Mouse (Mus musculus) heart, adult 2 months (tissue): Measurements from ENCODE around the gene Sys1. TPM values are rescaled to one million over a fixed set of nuclear protein-coding genes. Genes with fewer than 3 reads are reported as not detected.

ENCODE experiments used
- DNase-seq, 2 experiments: peaks; one replicate each; pipeline ENCODE4 v3.0.0; 2021
- H3K27ac ChIP-seq: fragments of 200-600 bp; 2 replicates; pipeline ENCODE4 v1.8.1; 2022
- H3K27me3 ChIP-seq: fragments of 200-500 bp; 2 replicates; pipeline ENCODE4 v1.6.1; 2012; ENCODE audit warnings: mild to moderate bottlenecking, low read length, inconsistent platforms, mixed read lengths; ENCODE audit not compliant: control insufficient read depth, insufficient read depth
- H3K36me3 ChIP-seq: fragments of 200-500 bp; 2 replicates; pipeline ENCODE4 v1.6.1; 2012; ENCODE audit warnings: low read length, inconsistent platforms; ENCODE audit not compliant: control insufficient read depth, insufficient read depth
- H3K4me1 ChIP-seq: fragments of 200-500 bp; 2 replicates; pipeline ENCODE4 v1.6.1; 2011; ENCODE audit warnings: low read length; ENCODE audit not compliant: control insufficient read depth, insufficient read depth
- H3K4me3 ChIP-seq: fragments of 200-600 bp; 2 replicates; pipeline ENCODE4 v1.8.1; 2022
- H3K79me2 ChIP-seq: fragments of 200-500 bp; replicated peaks from 2 replicates; pipeline ENCODE4 v1.6.1; 2012; ENCODE audit warnings: mild to moderate bottlenecking, inconsistent platforms, low read length, moderate library complexity, mixed read lengths; ENCODE audit not compliant: control insufficient read depth, insufficient read depth
- H3K9ac ChIP-seq: fragments of 200-500 bp; 2 replicates; pipeline ENCODE4 v1.6.1; 2012; ENCODE audit warnings: low read depth, mild to moderate bottlenecking, control low read depth, inconsistent platforms, low read length, mixed read lengths
- CTCF ChIP-seq: fragments of 200-600 bp; IDR thresholded peaks from 2 replicates; pipeline ENCODE4 v1.8.1; 2022; ENCODE audit warnings: antibody characterized with exemption, mild to moderate bottlenecking, moderate library complexity
- EP300 ChIP-seq: fragments of 200-500 bp; IDR thresholded peaks from 2 replicates; pipeline ENCODE4 v1.6.1; 2011; ENCODE audit warnings: low read depth, low read length, control low read depth; ENCODE audit not compliant: insufficient read depth
- POLR2A ChIP-seq: fragments of 200-500 bp; IDR thresholded peaks from 2 replicates; pipeline ENCODE4 v1.6.1; 2011; ENCODE audit warnings: mild to moderate bottlenecking, low read depth, low read length, control low read depth; ENCODE audit not compliant: insufficient read depth
- WGBS: fragments of 180-500 bp; shearing (Covaris S2); methylation state at CpG from one replicate; pipeline ENCODE4 v1.1.7; 2018; 5-methylcytosine and 5-hydroxymethylcytosine counted together
- intact Hi-C: fragments of 180-260 bp; cut with DNase I; formaldehyde crosslinking; loops from one replicate; pipeline ENCODE4 v1.15.1; 2025
- polyA plus RNA-seq: library from polyadenylated mRNA; depleted of rRNA; stranded (reverse); fragments of >200 nt; gene quantifications from 2 replicates; pipeline ENCODE4 v1.2.3, GENCODE M21; 2012
- total RNA-seq, 2 experiments: library from RNA; stranded (reverse); gene quantifications; 2 replicates each; pipeline ENCODE4 v1.2.3; 2021

The Sys1 gene
- total and polyA plus RNA-seq, 3 experiments: 21.1 to 55.0 (median 26.4) TPM

GRCm38 (mm10) chr2:164419489-164419888 lies 37.3 kb upstream of the Sys1 start:
- no peaks in the 10 kb centered on the region for H3K79me2 ChIP-seq
- no peak for TF ChIP-seq EP300
- H3K9ac ChIP-seq: no peak overlapping the region
- no peaks in the 10 kb centered on the region for H3K36me3 ChIP-seq
- H3K4me3 ChIP-seq: no peak overlapping the region
- H3K27me3 ChIP-seq: no peaks in the 10 kb centered on the region
- intact Hi-C loops: loop anchor here (5.0 kb wide), 1 partner anchor 308 kb away; no protein-coding TSS in a partner anchor
- WGBS: 26% methylated on average over 3 of the region's 3 CpGs
- no peaks in the 10 kb centered on the region for H3K4me1 ChIP-seq
- no peak overlapping the region for H3K27ac ChIP-seq
- DNase-seq: no peak

DNA sequence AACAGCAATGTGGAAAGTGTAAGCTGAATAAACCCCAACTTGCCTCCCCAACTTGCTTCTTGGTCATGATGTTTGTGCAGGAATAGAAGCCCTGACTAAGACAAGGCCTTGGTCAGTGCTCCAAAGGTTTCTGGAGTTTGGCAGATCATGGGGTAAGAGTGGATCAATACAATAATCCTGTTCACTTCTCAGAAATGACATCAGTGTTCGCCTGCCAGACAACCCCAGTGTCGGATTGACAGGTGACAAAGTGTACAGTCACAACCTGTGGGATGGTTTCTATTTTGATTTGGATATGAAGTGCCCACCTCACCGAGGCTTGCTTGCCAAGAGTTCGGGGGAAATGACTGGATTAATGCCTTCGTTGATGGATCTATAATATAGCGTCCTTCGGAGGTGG lies 35.5 kb upstream of the Sys1 start:
- Histone ChIP-seq H3K4me1 (no peaks in the 10 kb centered on the region), H3K9ac (no peak overlapping the region), H3K27ac (no peak overlapping the region), H3K36me3 (no peaks in the 10 kb centered on the region), H3K79me2 (no peaks in the 10 kb centered on the region), H3K4me3 (no peak overlapping the region), H3K27me3 (no peaks in the 10 kb centered on the region)
- intact Hi-C loops: loop anchor here (2.0 kb wide), 1 partner anchor 75 kb away; the partner anchor contains the start of gene Pigt
- no peak for TF ChIP-seq POLR2A
- no peak for TF ChIP-seq CTCF
- TF ChIP-seq EP300: no peak
- WGBS: 90% methylated on average over 7 of the region's 7 CpGs
- no peak for DNase-seq

- Histone ChIP-seq H3K27me3 (no peaks in the 10 kb centered on the region), H3K4me1 (no peaks in the 10 kb centered on the region), H3K36me3 (no peaks in the 10 kb centered on the region), H3K9ac (no peak overlapping the region), H3K79me2 (no peaks in the 10 kb centered on the region), H3K4me3 (no peak overlapping the region), H3K27ac (no peak overlapping the region)
- DNase-seq: no peak
- TF ChIP-seq EP300 (no peak), POLR2A (no peak), CTCF (no peak)
- intact Hi-C loops: loop anchor here (2.0 kb wide), 1 partner anchor 75 kb away; the partner anchor contains the start of gene Pigt
- 87% methylated on average over 8 of the region's 8 CpGs for WGBS
These were observed 34.8 kb upstream of the Sys1 start for GRCm38 (mm10) chr2:164421979-164422378.

DNA sequence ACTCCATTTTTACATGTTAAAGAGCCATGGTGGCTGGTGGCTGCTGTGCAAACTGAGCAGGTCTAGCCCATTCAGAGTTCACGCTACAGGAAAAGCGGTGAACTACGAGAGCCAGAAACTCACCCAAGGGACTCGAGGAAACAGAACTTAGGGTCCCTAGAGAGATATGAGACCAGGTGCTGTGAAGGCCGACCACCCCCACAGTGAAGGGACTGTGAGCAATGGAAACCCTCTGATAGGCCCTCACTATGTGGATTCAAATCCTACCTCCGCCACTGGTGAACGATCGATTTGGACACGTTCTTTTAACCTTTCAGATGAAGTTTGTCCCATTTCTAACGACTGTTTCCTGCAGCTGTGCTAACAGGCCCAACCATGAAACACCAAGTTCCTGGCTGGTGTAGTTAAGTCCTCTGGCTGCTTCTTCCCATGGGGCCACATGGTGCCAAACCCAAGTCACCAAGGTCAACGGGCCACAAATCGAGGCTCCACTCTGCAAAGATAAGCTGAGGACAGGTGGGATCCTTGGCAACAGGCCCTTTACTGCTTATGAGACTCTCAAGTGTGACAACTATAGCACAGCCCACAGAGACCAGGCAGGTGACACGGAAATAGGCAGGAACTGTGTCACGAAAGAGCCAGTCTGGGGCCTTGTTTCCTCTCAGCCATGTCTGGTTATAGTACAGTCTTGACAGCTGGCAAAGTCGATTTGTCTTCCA lies 33.9 kb upstream of the Sys1 start:
- intact Hi-C loops: no loop called here
- Histone ChIP-seq H3K4me1 (no peaks in the 10 kb centered on the region), H3K9ac (no peak overlapping the region), H3K79me2 (no peaks in the 10 kb centered on the region), H3K36me3 (no peaks in the 10 kb centered on the region), H3K4me3 (no peak overlapping the region), H3K27me3 (no peaks in the 10 kb centered on the region), H3K27ac (no peak overlapping the region)
- WGBS: 73% methylated on average over 15 of the region's 15 CpGs
- no peak for DNase-seq
- TF ChIP-seq EP300: no peak
- no peak for TF ChIP-seq CTCF
- TF ChIP-seq POLR2A: no peak

GRCm38 (mm10) chr2:164423464-164423863 lies 33.3 kb upstream of the Sys1 start:
- H3K27me3 ChIP-seq: no peaks in the 10 kb centered on the region
- DNase-seq: no peak
- H3K4me3 ChIP-seq: no peak overlapping the region
- H3K9ac ChIP-seq: no peak overlapping the region
- H3K79me2 ChIP-seq: no peaks in the 10 kb centered on the region
- no peak overlapping the region for H3K27ac ChIP-seq
- no peaks in the 10 kb centered on the region for H3K4me1 ChIP-seq
- intact Hi-C loops: no loop called here
- WGBS: 86% methylated on average over 11 of the region's 11 CpGs
- no peak for TF ChIP-seq POLR2A
- no peak for TF ChIP-seq CTCF
- no peak for TF ChIP-seq EP300
- no peaks in the 10 kb centered on the region for H3K36me3 ChIP-seq

DNA sequence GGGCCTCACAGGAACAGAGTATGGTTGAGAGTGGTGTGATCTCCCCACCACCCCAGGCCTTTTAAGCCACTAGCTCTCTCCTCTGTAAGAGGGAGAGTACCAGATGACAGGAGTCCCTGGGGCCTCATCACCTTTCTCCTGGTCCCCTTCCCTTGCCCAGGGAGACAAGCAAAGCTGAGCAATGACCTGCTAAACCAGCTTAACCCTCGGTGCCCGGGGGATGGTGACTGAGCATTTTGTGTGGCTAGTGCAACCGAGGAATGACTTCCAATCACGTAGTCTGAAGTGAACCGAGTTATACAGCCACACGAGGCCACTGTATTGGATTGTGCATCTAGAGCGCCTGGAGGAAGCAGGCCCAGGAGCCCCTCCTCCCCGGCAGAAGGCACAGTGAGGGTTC lies 32.4 kb upstream of the Sys1 start:
- Histone ChIP-seq H3K9ac (no peak overlapping the region), H3K4me3 (no peak overlapping the region), H3K27ac (no peak overlapping the region), H3K79me2 (no peaks in the 10 kb centered on the region), H3K4me1 (no peaks in the 10 kb centered on the region), H3K36me3 (no peaks in the 10 kb centered on the region), H3K27me3 (no peaks in the 10 kb centered on the region)
- no peak for DNase-seq
- WGBS: 91% methylated on average over 8 of the region's 8 CpGs
- intact Hi-C loops: no loop called here
- TF ChIP-seq EP300 (no peak), POLR2A (no peak), CTCF (no peak)
